Mouse (Mus musculus): ENCODE results near the gene Cyp2d9.
"Not testable (repeated sequence)": the region's sequence is repeated elsewhere in the genome, so short reads cannot be mapped to it uniquely, and the experiment has no call there.

Gene Cyp2d9

DNA sequence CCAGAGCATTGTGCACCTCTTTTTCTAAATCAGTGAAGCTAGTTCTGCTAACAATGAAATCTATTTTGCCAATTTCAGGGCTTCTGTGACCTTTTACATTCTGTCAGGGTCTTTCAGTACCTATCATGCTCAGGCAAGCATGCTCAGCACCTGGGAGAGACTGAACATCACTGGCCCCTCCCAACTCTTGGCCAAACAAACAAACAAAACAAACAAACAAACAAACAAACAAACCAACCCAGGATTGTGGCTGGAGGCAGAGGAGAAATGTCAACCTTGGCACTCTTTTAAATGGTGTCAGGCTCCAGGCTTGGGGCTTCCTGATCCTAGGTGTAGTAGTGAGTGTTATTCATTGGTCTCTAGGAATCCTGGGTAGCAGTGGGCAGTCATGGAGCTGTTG, at the start of gene Cyp2d9:
Gene Cyp2d9, plus strand, starts transcription at position 301 of the 400 bp plus-strand sequence.
- DNase-seq = no peak

- DNase-seq = no peak
These were observed 47.5 kb upstream of the Cyp2d9 start for GRCm38 (mm10) chr15:82385729-82386128.

DNA sequence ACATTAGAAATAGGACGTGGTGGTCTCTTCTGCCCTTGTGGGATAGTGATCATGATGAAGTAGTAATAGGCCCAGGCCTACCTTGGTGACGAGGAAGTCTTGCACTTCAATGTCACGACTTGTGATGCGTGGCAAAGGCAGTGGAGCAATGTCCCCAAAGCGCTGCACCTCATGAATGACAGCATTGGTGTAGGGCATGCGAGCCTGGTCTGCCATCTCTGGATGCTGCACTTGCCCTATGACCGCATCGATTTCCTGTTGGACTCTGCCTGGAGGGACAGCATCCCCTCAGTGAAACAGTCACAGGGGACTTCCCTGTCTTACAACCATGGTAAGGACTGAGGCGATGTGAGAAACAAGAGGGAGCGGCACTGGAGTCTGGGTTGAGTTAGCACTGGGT, 43.3 kb upstream of the Cyp2d9 start:
- not testable (repeated sequence) for DNase-seq

- DNase-seq = not testable (repeated sequence)
These were observed 39.3 kb upstream of the Cyp2d9 start, which contains the start of gene Cyp2d11 for GRCm38 (mm10) chr15:82393922-82394321. Cyp2d11 (minus strand) TSS chr15:82394022.

DNA sequence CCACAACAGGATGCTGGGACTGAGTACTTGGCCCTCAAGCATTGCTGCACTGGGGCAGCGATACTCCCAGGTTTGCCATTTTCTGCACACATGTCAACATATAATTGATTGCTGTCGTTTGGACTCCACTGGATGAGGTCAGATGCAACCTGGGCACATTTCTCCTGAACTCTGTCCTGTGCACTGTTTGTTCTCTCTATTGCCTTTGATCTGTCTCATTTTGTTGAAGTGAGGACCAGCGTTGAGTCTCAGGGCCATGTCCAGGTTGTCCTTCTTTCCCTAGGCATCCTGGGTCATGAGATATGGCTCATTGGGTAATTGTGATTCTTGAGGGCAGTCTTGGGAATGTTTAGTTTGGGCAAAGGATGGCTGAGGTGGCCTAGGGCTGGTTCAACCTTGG, 37.3 kb upstream of the Cyp2d9 start:
- not testable (repeated sequence) for DNase-seq

GRCm38 (mm10) chr15:82401516-82401915, 31.7 kb upstream of the Cyp2d9 start:
- DNase-seq = no peak

GRCm38 (mm10) chr15:82402106-82402505, 31.1 kb upstream of the Cyp2d9 start:
- no peak for DNase-seq

DNA sequence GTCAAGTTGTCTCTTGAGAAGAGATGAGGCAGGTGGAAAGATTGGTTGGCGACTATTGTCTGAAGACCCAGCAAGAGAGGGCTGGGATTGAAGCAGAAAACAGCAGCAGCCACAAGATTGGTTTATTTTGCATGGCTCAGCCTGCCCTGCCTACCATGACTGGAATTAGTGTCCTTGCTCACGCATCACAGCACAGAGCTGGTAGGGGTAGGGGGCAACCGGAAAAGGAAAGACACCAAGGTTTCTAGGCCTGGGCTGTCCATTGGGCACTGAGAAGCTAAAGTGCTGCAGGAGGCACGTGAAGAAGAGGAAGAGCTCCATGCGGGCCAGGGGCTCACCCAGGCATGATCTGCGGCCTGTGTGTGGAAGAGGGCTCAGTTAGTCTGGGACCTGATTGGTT, 30.5 kb upstream of the Cyp2d9 start:
- DNase-seq = no peak

DNA sequence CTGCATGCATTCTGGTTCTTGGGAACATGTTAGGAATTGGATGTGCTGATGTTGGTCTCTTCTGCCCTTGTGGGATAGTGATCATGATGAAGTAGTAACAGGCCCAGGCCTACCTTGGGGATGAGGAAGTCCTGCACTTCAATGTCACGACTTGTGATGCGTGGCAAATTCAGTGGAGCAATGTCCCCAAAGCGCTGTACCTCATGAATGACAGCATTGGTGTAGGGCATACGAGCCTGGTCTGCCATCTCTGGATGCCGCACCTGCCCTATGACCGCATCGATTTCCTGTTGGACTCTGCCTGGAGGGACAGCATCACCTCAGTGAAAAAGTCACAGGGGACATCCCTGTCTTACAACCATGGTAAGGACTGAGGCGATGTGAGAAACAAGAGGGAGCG, 29.6 kb upstream of the Cyp2d9 start:
- no peak for DNase-seq

DNA sequence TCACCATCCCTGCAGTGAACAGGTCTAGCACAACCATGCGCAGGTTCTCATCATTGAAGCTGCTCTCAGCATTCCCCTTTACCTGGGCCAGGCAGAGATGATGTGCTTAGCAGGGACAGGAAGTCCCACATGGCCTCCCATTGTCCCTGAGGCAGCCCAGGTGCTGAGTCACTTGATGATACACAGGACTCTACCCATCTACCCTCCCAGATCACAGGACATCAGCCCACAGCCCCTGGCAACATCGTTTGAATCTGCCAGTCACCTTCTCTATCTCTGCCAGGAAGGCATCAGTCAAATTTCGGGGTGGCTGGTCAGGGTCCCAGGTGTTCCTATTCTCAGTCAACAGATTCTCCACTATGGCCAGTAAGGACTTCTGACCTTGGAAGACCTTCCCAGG, 29.1 kb upstream of the Cyp2d9 start:
- DNase-seq = no peak

DNA sequence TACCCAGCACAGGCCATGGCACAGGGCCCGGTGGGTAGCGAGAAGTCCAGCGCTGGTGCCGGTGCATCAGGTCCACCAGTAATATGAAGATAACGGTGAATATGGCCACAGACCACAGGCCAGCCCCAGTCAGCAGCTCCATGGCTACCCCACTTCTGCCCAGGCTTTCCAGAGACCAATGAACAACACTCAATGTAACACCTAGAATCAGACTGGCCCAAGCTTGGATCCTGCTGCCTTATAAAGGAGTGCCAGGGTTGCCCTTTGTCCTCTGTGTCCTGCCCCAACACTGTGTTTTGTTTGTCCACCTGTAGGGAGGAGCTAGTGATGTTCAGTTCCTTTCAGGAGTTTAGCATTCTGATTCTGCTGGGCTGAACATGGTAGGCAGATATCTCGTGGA, 26.3 kb upstream of the Cyp2d9 start, which contains the start of gene Cyp2d10:
Gene Cyp2d10, minus strand, starts transcription at position 215 of the 400 bp plus-strand sequence.
- DNase-seq = no peak

GRCm38 (mm10) chr15:82407536-82407935, 25.7 kb upstream of the Cyp2d9 start:
- DNase-seq = no peak

DNA sequence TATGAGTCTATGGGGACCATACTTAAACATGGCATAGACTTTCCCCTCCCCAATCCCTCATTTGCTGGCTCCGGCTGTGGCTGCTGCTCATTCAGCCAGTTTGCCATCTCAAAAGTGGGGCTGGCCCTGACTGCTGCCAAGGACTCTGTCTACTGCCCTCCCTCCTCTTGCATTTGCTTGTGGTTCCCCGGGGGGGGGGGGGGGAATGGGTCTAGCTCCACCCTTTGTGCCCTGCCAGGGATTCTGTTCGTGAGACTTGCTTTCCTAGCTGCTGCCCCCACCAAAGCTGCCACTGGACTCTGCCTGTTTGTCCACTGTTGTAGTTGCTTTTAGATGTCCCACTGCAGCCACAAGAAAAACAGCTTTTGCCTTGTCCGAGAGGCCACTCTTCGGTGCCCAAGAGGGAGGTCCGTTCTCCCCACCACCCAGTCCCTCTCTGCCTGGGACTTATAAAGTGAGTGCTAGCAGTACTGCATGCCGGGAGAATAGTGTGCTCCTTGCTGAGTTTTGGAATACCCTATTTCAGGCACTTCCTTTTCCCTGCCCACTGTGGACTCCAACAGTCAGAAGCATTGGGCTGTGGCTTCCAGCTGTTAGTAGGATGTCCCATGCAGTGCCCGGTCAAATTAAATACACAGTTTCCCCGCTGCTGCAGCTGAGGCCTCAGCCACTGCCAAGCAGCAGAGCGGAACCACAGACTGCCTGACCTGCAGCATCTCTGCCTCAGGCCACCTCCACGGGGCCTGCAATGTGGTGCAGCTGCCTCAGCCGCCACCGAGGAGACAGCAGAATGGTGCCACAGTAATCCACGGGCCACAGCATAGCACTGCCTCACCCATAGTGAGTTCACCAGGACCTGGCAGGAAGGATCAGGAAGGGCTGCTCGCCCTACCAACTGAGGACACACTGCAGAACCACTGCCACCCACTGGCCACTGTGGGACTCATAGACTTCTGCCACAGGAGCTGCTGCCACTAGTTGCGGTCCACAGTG, 16.1 kb upstream of the Cyp2d9 start:
- DNase-seq = peak; percentile 51 to 55

DNA sequence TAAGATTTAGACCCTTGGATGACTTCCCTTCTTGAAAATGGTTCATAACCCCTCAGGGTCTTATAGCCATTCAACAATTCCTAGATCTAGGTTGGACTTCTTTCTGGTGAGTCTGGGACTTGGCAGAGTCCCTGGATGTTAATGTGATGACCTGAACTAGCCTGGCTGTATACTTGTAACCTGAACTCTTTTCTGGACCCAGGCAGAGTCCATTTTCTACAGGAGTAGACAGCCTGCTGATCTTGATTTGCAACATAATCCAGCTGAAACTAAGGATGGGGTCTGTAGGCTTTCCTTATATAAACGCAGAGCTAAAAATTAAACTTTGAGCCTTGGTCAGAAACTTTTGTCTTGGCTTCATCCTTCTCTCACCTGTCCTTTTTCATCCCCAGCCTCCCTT, 14.6 kb upstream of the Cyp2d9 start:
- DNase-seq = no peak

GRCm38 (mm10) chr15:82422935-82423334, 10.3 kb upstream of the Cyp2d9 start:
- DNase-seq = no peak

DNA sequence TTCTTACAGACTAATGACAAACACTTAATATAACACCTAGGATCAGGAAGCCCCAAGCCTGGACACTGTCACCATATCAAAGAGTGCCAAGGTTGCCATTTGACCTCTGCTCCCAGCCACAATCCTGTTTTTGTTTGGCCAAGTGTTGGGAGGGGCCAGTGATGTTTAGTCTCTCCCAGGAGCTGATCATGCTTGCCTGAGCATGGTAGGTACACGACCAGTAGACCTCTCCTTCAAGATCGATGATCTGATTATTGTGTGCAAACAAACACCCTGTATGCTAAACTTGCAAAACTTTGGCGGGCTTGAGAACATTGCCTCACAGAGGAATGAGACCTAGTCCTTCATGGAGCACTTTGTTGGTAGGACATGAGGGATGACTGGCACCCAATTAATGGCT, 9.8 kb upstream of the Cyp2d9 start:
- no peak for DNase-seq

GRCm38 (mm10) chr15:82433621-82434020, 384 bp downstream of the Cyp2d9 start:
- no peak for DNase-seq

DNA sequence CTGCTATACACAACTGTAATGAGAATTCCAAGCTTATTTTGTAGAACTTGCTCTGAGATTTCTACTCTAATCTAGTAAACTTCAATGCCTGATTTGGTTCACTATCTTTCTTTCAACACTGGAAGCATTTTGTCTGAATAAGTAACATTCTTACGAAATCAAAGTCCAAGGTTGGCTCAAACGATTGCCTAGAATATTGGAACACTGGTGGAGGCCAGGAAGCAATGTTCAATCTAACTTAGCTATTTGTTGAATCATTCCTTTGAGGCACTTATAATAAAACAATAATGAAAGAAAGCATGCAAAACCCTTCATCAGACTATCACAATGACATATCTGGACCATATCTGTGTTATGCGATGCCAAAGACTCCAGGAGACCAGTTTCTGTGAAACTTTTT, 1.3 kb downstream of the Cyp2d9 start:
- no peak for DNase-seq

GRCm38 (mm10) chr15:82435011-82435410, 1.8 kb downstream of the Cyp2d9 start:
- no peak for DNase-seq

GRCm38 (mm10) chr15:82435606-82436005, 2.4 kb downstream of the Cyp2d9 start:
- no peak for DNase-seq

DNA sequence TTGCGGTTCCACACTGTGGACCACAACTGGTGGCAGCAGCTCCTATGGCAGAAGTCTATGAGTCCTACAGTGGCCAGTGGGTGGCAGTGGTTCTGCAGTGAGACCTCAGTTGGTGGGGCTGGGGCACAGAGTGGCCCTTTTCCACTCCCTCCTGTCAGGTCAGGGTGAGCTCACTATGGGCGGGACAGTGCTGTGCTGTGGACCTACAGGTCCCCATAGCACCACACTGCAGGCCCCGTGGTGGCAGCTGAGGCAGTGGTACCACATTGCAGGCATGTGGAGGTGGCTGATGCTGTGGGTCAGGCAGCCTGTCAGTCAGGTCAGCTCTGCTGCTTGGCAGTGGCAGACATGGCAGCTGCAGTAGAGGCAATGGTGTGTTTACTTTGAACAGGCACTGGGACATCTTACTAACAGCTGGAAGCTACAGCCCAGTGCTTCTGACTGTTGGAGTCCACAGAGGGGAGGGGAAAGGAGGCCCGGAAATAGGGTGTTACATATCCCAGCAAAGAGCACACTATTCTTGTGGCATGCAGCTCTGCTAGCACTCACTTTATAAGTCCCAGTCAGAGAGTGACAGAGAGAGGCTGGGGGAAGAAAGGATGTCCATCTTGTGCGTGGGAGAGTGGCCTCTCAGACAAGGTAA, 4.9 kb downstream of the Cyp2d9 start:
- DNase-seq = no peak

- no peak for DNase-seq
These were observed 10.4 kb downstream of the Cyp2d9 start for GRCm38 (mm10) chr15:82443658-82444057.

DNA sequence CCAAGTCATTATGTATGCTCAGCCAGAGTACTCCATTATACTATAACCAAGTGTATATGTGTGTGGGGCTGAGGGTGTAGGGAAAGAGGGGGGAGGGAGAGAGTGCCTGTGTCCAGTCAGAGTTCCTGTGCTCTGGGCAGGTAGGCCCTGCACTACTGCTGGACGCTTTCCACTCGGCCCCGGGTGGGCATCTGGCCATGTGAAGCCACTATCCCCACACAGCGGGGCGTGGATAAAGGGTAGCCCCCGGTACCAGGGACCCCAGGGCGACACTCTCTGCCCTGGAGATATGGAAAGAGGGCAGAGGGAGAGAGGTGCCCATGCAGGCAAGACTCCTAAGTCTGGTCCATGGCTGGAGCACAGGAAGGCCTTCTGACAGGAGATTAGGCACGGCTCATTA, 12.0 kb downstream of the Cyp2d9 start:
- DNase-seq = no peak

- DNase-seq = not testable (repeated sequence)
These were observed 16.8 kb downstream of the Cyp2d9 start for GRCm38 (mm10) chr15:82450045-82450444.
